Mouse (Mus musculus) kidney, adult 2 months (tissue): Measurements from ENCODE around the gene Arhgap9.

ENCODE experiments used
- CTCF ChIP-seq: fragments of 200-500 bp; conservative IDR thresholded peaks from 2 replicates; pipeline ENCODE4 v1.5.1; 2011; ENCODE audit warnings: low read depth, mild to moderate bottlenecking, control low read depth, low read length, moderate library complexity, mixed read lengths; ENCODE audit not compliant: insufficient read depth, insufficient read length
- POLR2A ChIP-seq: fragments of 200-500 bp; IDR thresholded peaks from one replicate; pipeline ENCODE4 v1.6.1; 2011; ENCODE audit warnings: low read depth, low read length, control low read depth

DNA sequence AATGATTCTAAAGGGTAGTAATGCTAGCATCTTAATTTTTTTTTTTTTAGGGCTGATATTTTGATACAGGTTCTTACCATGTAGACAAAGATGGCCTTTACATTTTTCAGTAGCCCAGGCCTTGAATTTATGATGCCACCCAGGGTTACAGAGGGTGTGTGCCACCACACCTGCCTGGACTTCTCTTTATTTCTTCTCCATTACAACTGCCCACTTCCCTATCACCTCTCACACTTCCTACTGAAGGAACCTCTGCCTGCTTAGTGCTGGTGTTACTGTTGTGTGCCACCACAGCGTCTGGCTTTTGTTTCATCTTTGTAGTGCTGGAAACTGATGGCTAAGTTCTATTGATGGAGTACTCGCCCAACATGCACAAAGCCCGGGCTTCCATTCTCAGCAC, 39.0 kb downstream of the Arhgap9 start:
- no peak for TF ChIP-seq CTCF
- no peak for TF ChIP-seq POLR2A
